Mouse (Mus musculus) MEL (cell line): ENCODE measurements around the gene Sohlh2. TPM values are rescaled to one million over a fixed set of nuclear protein-coding genes. Genes with fewer than 3 reads are reported as not detected.

Experiments used
- DNase-seq: peaks from one replicate; pipeline ENCODE4 v3.0.0; 2011; ENCODE audit warnings: low read depth, low spot score
- H3K27ac ChIP-seq: 2 replicates; pipeline ENCODE4 v1.5.1; 2012; ENCODE audit warnings: low read depth, mild to moderate bottlenecking, control low read depth, low read length, moderate library complexity; ENCODE audit not compliant: control insufficient read depth
- H3K27me3 ChIP-seq, 2 experiments: fragments of 150-350 bp in 1 of 2; sonication (generic) in 1 of 2; 2 replicates each; pipeline ENCODE4 v1.6.1; 2012; ENCODE audit warnings: low read length in 2 of 2, mild to moderate bottlenecking in 2 of 2, improper control_type of control experiment in 1 of 2, moderate library complexity in 1 of 2; ENCODE audit not compliant: insufficient read depth in 2 of 2, control insufficient read depth in 1 of 2
- H3K36me3 ChIP-seq, 2 experiments: 2 replicates each; pipeline ENCODE4 v1.6.1; 2012 to 2014; ENCODE audit warnings: low read length in 2 of 2, improper control_type of control experiment in 1 of 2, inconsistent platforms in 1 of 2, mild to moderate bottlenecking in 1 of 2; ENCODE audit not compliant: insufficient read depth in 2 of 2, control insufficient read depth in 1 of 2
- H3K4me1 ChIP-seq, 2 experiments: fragments of 150-350 bp in 1 of 2; sonication (generic) in 1 of 2; 2 replicates each; pipeline ENCODE4 v1.6.1; 2012; ENCODE audit warnings: low read length in 2 of 2, improper control_type of control experiment in 1 of 2, mild to moderate bottlenecking in 1 of 2; ENCODE audit not compliant: insufficient read depth in 2 of 2, control insufficient read depth in 1 of 2
- H3K4me3 ChIP-seq, 2 experiments: fragments of 150-350 bp in 1 of 2; sonication (generic) in 1 of 2; 2 replicates each; pipeline ENCODE4 v1.5.1; 2012; ENCODE audit warnings: low read depth in 2 of 2, low read length in 2 of 2, mild to moderate bottlenecking in 2 of 2, moderate library complexity in 2 of 2, control low read depth in 1 of 2, improper control_type of control experiment in 1 of 2; ENCODE audit not compliant: control insufficient read depth in 1 of 2, insufficient read depth in 1 of 2
- H3K79me2 ChIP-seq: 2 replicates; pipeline ENCODE4 v1.6.1; 2012; ENCODE audit warnings: mild to moderate bottlenecking, low read length, moderate library complexity; ENCODE audit not compliant: control insufficient read depth, poor library complexity, insufficient read depth
- H3K9ac ChIP-seq: 2 replicates; pipeline ENCODE4 v1.6.1; 2012; ENCODE audit warnings: low read depth, mild to moderate bottlenecking, control low read depth, low read length, moderate library complexity; ENCODE audit not compliant: control insufficient read depth, poor library complexity, severe bottlenecking
- H3K9me3 ChIP-seq: fragments of 150-350 bp; sonication (generic); replicated peaks from 2 replicates; pipeline ENCODE4 v1.6.1; 2012; ENCODE audit warnings: mild to moderate bottlenecking, low read length, improper control_type of control experiment, moderate library complexity; ENCODE audit not compliant: insufficient read depth
- BHLHE40 ChIP-seq: IDR thresholded peaks from 2 replicates; pipeline ENCODE4 v1.6.1; 2012; ENCODE audit warnings: low read depth, mild to moderate bottlenecking, inconsistent platforms, low read length, improper control_type of control experiment, borderline replicate concordance
- E2F4 ChIP-seq: IDR thresholded peaks from 2 replicates; pipeline ENCODE4 v1.6.1; 2011; ENCODE audit warnings: low read depth, low read length, improper control_type of control experiment, borderline replicate concordance
- ELF1 ChIP-seq: IDR thresholded peaks from 2 replicates; pipeline ENCODE4 v1.6.1; 2014; ENCODE audit warnings: low read depth, mild to moderate bottlenecking, inconsistent platforms, low read length, improper control_type of control experiment, moderate library complexity
- EP300 ChIP-seq, 2 experiments: IDR thresholded peaks; 2 replicates each; pipeline ENCODE4 v1.6.1; 2011; ENCODE audit warnings: improper control_type of control experiment in 2 of 2, low read length in 2 of 2, low read depth in 1 of 2, mild to moderate bottlenecking in 1 of 2
- ETS1 ChIP-seq: IDR thresholded peaks from 2 replicates; pipeline ENCODE4 v1.6.1; 2012; ENCODE audit warnings: low read depth, mild to moderate bottlenecking, inconsistent platforms, low read length, improper control_type of control experiment, moderate library complexity
- GABPA ChIP-seq: IDR thresholded peaks from 2 replicates; pipeline ENCODE4 v1.6.1; 2012; ENCODE audit warnings: low read depth, mild to moderate bottlenecking, inconsistent platforms, low read length, improper control_type of control experiment, moderate library complexity
- GATA1 ChIP-seq: IDR thresholded peaks from 2 replicates; pipeline ENCODE4 v1.6.1; 2011; ENCODE audit warnings: low read depth, low read length, improper control_type of control experiment
- HCFC1 ChIP-seq: IDR thresholded peaks from 2 replicates; pipeline ENCODE4 v1.6.1; 2012; ENCODE audit warnings: low read depth, mild to moderate bottlenecking, inconsistent platforms, low read length, improper control_type of control experiment, moderate library complexity
- JUND ChIP-seq: IDR thresholded peaks from 2 replicates; pipeline ENCODE4 v1.6.1; 2011; ENCODE audit warnings: low read depth, mild to moderate bottlenecking, improper control_type of control experiment, low read length
- MAZ ChIP-seq: IDR thresholded peaks from 2 replicates; pipeline ENCODE4 v1.6.1; 2012; ENCODE audit warnings: low read depth, mild to moderate bottlenecking, inconsistent platforms, low read length, improper control_type of control experiment
- MEF2A ChIP-seq: IDR thresholded peaks from 2 replicates; pipeline ENCODE4 v1.6.1; 2014; ENCODE audit warnings: low read depth, mild to moderate bottlenecking, inconsistent platforms, low read length, improper control_type of control experiment; ENCODE audit not compliant: poor library complexity, insufficient replicate concordance, severe bottlenecking; ENCODE audit errors: extremely low read depth
- MXI1 ChIP-seq: IDR thresholded peaks from 2 replicates; pipeline ENCODE4 v1.6.1; 2011; ENCODE audit warnings: mild to moderate bottlenecking, low read depth, low read length, improper control_type of control experiment
- NELFE ChIP-seq: IDR thresholded peaks from 2 replicates; pipeline ENCODE4 v1.6.1; 2011; ENCODE audit warnings: low read depth, low read length, improper control_type of control experiment
- POLR2A ChIP-seq, 2 experiments: IDR thresholded peaks; 2 replicates each; pipeline ENCODE4 v1.6.1; 2011 to 2012; ENCODE audit warnings: low read length in 2 of 2, mild to moderate bottlenecking in 2 of 2, control low read depth in 1 of 2, improper control_type of control experiment in 1 of 2, low read depth in 1 of 2, moderate library complexity in 1 of 2; ENCODE audit not compliant: control insufficient read depth in 1 of 2, insufficient read depth in 1 of 2, poor library complexity in 1 of 2
- POLR2AphosphoS2 ChIP-seq: IDR thresholded peaks from 2 replicates; pipeline ENCODE4 v1.6.1; 2011; ENCODE audit warnings: low read length, improper control_type of control experiment
- RAD21 ChIP-seq: IDR thresholded peaks from 2 replicates; pipeline ENCODE4 v1.6.1; 2011; ENCODE audit warnings: mild to moderate bottlenecking, low read depth, low read length, improper control_type of control experiment
- RCOR1 ChIP-seq: IDR thresholded peaks from 2 replicates; pipeline ENCODE4 v1.6.1; 2012; ENCODE audit warnings: low read depth, mild to moderate bottlenecking, inconsistent platforms, low read length, improper control_type of control experiment
- SIN3A ChIP-seq: IDR thresholded peaks from 2 replicates; pipeline ENCODE4 v1.6.1; 2012; ENCODE audit warnings: low read length, improper control_type of control experiment, inconsistent platforms
- SMC3 ChIP-seq: IDR thresholded peaks from 2 replicates; pipeline ENCODE4 v1.6.1; 2011; ENCODE audit warnings: low read depth, low read length, improper control_type of control experiment
- TAL1 ChIP-seq: IDR thresholded peaks from 2 replicates; pipeline ENCODE4 v1.6.1; 2012; ENCODE audit warnings: mild to moderate bottlenecking, inconsistent platforms, low read length, moderate library complexity, mixed read lengths
- TBP ChIP-seq: IDR thresholded peaks from 2 replicates; pipeline ENCODE4 v1.8.0; 2011; ENCODE audit warnings: low read depth, low read length, improper control_type of control experiment
- TCF12 ChIP-seq: IDR thresholded peaks from 2 replicates; pipeline ENCODE4 v1.6.1; 2014; ENCODE audit warnings: low read depth, mild to moderate bottlenecking, inconsistent platforms, low read length, improper control_type of control experiment, moderate library complexity
- UBTF ChIP-seq: IDR thresholded peaks from 2 replicates; pipeline ENCODE4 v1.6.1; 2012; ENCODE audit warnings: low read depth, mild to moderate bottlenecking, inconsistent platforms, low read length, improper control_type of control experiment, moderate library complexity, borderline replicate concordance; ENCODE audit not compliant: insufficient read depth
- USF1 ChIP-seq: IDR thresholded peaks from 2 replicates; pipeline ENCODE4 v1.6.1; 2014; ENCODE audit warnings: low read depth, mild to moderate bottlenecking, inconsistent platforms, low read length, improper control_type of control experiment, moderate library complexity
- USF2 ChIP-seq, 2 experiments: IDR thresholded peaks; 2 replicates each; pipeline ENCODE4 v1.6.1; 2011 to 2012; ENCODE audit warnings: improper control_type of control experiment in 2 of 2, low read length in 2 of 2, borderline replicate concordance in 1 of 2, inconsistent platforms in 1 of 2, low read depth in 1 of 2, mild to moderate bottlenecking in 1 of 2; ENCODE audit not compliant: insufficient read depth in 1 of 2
- ZKSCAN1 ChIP-seq: IDR thresholded peaks from 2 replicates; pipeline ENCODE4 v1.6.1; 2012; ENCODE audit warnings: low read depth, mild to moderate bottlenecking, inconsistent platforms, low read length, improper control_type of control experiment, moderate library complexity
- ZNF384 ChIP-seq: IDR thresholded peaks from 2 replicates; pipeline ENCODE4 v1.6.1; 2012; ENCODE audit warnings: low read depth, mild to moderate bottlenecking, inconsistent platforms, low read length, improper control_type of control experiment
- polyA plus RNA-seq, 2 experiments: library from polyadenylated mRNA; stranded (reverse) in 1 of 2; unstranded in 1 of 2; fragments of >175 nt in 1 of 2; fragments of >200 nt in 1 of 2; gene quantifications; 2 replicates each; pipeline versions ENCODE4 v1.2.1 to v1.2.4; 2012; ENCODE audit warnings: low replicate concordance in 2 of 2, low read depth in 1 of 2; ENCODE audit not compliant: insufficient read length in 2 of 2, insufficient read depth in 1 of 2, missing spikeins in 1 of 2
- total RNA-seq: library from RNA; depleted of rRNA; stranded (reverse); fragments of 300-350 nt; gene quantifications from 2 replicates; pipeline ENCODE4 v1.2.3, GENCODE M21; 2012

Sohlh2 gene
- total and polyA plus RNA-seq, 3 experiments = not detected

DNA sequence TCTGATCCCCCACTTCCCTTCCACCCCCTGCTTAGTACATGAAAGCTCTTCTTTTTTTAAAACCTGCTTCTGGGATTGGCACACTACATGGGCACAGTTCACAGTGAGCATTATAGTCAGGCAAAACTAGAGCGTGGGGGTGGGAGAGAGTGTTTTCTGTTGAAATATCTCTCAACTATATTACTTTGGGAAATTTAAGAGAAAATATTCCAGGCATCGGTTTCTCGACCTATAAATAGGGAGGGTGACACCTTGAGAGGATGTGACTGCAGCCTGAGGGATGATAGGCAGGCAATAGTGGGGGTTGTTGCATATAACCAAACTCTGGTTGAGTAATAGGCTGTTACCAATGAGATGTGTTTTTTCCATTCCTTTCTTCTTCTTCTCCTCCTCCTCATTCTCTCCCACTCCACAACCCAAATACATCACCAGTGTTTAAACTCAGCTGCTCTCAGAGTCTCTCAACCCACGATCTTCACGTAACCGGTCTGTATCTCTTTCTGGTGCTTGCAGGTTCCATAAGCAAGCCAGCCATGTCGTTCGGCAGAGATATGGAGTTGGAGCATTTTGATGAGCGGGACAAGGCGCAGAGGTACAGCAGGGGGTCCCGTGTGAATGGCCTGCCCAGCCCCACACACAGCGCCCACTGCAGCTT lies 64.9 kb downstream of the Sohlh2 start:
- Histone ChIP-seq H3K79me2 (no peaks in the 10 kb centered on the region), H3K4me1 (no peaks in the 10 kb centered on the region), H3K9me3 (no peaks in the 10 kb centered on the region), H3K36me3 (no peaks in the 10 kb centered on the region), H3K27ac (no peak overlapping the region), H3K4me3 (no peak overlapping the region), H3K9ac (no peak overlapping the region), H3K27me3 (no peaks in the 10 kb centered on the region)
- no peak for DNase-seq
- no peak for TF ChIP-seq MAZ
- no peak for TF ChIP-seq NELFE
- TF ChIP-seq SIN3A = no peak
- no peak for TF ChIP-seq POLR2A (IDR thresholded peaks at IDR 0.05; ENCODE audit: control insufficient read depth in 1 of 2, insufficient read depth in 1 of 2, low read depth in 1 of 2, low read length in 2 of 2, poor library complexity in 1 of 2)
- TF ChIP-seq ZNF384 = no peak
- TF ChIP-seq EP300 (IDR thresholded peaks at IDR 0.05; ENCODE audit: low read depth in 1 of 2, low read length in 2 of 2) = no peak
- no peak for TF ChIP-seq RAD21
- TF ChIP-seq RCOR1 = no peak
- no peak for TF ChIP-seq TBP
- no peak for TF ChIP-seq TCF12
- TF ChIP-seq MEF2A = no peak
- TF ChIP-seq TAL1 = no peak
- no peak for TF ChIP-seq ZKSCAN1
- no peak for TF ChIP-seq ELF1
- no peak for TF ChIP-seq JUND
- no peak for TF ChIP-seq POLR2AphosphoS2
- no peak for TF ChIP-seq GATA1

DNA sequence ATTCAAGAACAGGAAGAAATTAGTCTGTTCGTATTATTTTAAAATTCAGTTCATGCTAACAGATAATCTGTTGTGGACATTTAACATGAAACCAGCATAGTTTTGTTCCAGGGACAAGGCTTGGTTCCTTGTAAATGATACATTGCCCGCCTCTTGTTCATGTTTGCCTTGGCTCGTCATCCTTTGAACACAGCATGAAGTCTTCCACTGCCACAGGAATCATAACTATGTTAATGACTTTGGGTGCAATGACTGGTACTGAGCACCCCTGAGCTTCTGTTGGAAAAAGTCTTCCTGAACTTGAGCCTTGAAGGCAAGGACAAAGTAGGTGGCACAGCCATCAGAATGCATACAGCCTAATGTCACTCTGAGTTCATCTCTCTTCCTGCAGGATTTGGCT lies 66.2 kb downstream of the Sohlh2 start:
- Histone ChIP-seq H3K79me2 (no peaks in the 10 kb centered on the region), H3K4me1 (no peaks in the 10 kb centered on the region), H3K36me3 (no peaks in the 10 kb centered on the region), H3K4me3 (no peak overlapping the region), H3K27ac (no peak overlapping the region), H3K9ac (no peak overlapping the region), H3K27me3 (no peaks in the 10 kb centered on the region), H3K9me3 (no peaks in the 10 kb centered on the region)
- DNase-seq = no peak
- no peak for TF ChIP-seq HCFC1
- no peak for TF ChIP-seq UBTF
- TF ChIP-seq RAD21 = no peak
- no peak for TF ChIP-seq USF1
- TF ChIP-seq USF2 (IDR thresholded peaks at IDR 0.05; ENCODE audit: borderline replicate concordance in 1 of 2, insufficient read depth in 1 of 2, low read depth in 1 of 2, low read length in 2 of 2) = no peak
- TF ChIP-seq E2F4 = no peak
- TF ChIP-seq TAL1 = no peak
- TF ChIP-seq NELFE = no peak
- TF ChIP-seq GABPA = no peak
- no peak for TF ChIP-seq EP300 (IDR thresholded peaks at IDR 0.05; ENCODE audit: low read depth in 1 of 2, low read length in 2 of 2)
- TF ChIP-seq SMC3 = no peak
- no peak for TF ChIP-seq JUND
- TF ChIP-seq ZKSCAN1 = no peak
- no peak for TF ChIP-seq ETS1
- no peak for TF ChIP-seq BHLHE40
- TF ChIP-seq MXI1 = no peak
